Mouse (Mus musculus) adrenal gland, adult 2 months (tissue): Measurements from ENCODE around the gene Prnp. TPM values are rescaled to one million over a fixed set of nuclear protein-coding genes. Genes with fewer than 3 reads are reported as not detected.

ENCODE experiments used
- DNase-seq: peaks from one replicate; pipeline ENCODE4 v3.0.0; 2021
- polyA plus RNA-seq: library from polyadenylated mRNA; depleted of rRNA; stranded (reverse); fragments of >200 nt; gene quantifications from 2 replicates; pipeline ENCODE4 v1.2.3, GENCODE M21; 2012
- total RNA-seq, 2 experiments: library from RNA; stranded (reverse); gene quantifications; 2 replicates each; pipeline ENCODE4 v1.2.3; 2021

Prnp gene
- total and polyA plus RNA-seq, 3 experiments: 46.8 to 172 (median 85.9) TPM

DNA sequence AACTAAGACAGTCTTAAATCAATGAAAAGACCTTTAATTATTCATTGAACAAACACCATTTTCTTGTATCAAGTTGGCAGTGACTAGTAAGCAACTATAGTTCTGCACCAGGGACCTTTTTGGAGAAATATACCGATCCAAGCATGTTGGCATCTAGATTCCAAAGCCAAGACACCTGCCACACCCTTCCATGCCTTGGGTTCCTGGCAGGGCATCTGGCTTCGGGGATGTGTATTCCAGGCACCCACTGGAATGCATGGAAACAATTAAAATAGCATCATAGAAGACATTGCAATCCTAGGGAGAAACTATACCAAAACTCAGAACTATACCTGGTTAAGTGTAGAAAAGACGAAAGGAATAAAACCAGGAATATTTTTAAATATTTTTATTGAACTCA lies 3.5 kb upstream of the Prnp start:
- DNase-seq: no peak

- peak; percentile 77 for DNase-seq
Observed at GRCm38 (mm10) chr2:131906846-131907245, 2.9 kb upstream of the Prnp start.

GRCm38 (mm10) chr2:131907311-131907710 lies 2.4 kb upstream of the Prnp start:
- DNase-seq: no peak

GRCm38 (mm10) chr2:131908351-131908861 lies 1.3 kb upstream of the Prnp start:
- DNase-seq: no peak

DNA sequence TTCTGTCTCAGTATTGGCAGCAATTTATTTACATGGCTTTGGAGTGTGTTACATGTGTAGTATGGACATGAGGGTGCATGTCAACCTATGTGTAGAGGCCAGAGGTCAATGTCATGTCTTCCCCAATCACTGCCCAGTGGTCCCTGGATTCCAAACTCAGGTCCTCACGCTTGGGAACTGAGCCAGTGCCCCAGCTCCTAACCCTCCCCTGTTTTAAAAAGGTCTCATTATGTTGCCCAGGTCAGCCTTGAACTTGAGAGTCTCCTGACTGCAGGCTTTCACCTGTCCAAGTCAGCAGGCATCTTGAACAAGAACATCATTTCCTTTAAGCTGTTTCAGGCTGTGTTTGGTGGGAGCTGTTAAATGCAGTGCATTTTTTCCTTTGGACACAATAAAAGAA lies 822 bp upstream of the Prnp start:
- no peak for DNase-seq

- no peak for DNase-seq
Observed at GRCm38 (mm10) chr2:131910847-131911246, 1.1 kb downstream of the Prnp start.

DNA sequence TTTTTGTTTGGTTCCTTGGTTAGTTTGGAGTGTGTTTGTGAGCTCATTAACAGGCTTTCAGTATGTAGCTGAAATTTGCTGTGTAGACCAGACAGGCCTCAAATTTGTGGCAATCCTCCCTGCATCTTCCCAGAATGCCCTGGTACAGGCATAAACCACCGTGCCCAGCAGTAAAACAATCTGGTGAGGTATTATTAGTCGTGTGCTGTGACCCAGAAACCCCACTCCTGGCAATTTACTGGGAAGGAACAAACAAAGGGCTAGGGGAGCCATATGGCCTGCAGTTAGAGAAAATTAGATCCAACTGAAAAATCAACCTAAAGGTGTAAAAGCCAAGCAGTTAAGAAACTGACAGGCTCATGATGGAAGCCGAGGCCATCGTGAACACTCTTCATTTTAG lies 1.6 kb downstream of the Prnp start:
- no peak for DNase-seq

GRCm38 (mm10) chr2:131912526-131913258 lies 3.0 kb downstream of the Prnp start:
- no peak for DNase-seq

DNA sequence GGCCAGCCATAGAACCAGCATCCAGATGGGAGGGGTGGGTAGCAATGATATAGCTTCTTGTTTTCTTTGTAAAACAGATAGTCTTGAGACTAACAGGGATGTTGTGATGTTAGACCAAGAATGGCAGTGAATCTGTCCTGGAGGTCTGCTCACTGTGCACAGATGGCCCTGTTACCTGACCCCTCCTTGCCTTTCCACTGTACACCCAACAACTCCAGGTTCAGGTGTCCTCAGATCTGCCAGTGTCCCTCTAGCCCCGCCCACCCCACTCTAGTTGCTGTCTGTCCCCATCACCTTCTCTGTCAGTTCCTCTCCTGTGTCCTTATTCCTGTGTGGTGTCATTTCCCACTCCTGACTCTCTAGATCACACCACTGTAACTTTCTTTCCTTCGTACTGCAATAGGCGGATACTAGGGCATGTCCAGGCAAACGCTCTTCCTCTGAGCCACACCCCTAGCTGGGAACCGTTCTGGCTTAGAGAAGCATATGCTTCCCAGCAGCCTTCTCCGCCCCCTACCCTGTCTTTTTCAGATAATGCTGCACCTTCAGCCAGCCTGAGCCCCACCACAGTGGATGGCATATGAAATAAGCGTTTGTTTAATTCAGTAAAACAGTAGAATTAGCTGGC lies 22.7 kb downstream of the Prnp start:
- no peak for DNase-seq

DNA sequence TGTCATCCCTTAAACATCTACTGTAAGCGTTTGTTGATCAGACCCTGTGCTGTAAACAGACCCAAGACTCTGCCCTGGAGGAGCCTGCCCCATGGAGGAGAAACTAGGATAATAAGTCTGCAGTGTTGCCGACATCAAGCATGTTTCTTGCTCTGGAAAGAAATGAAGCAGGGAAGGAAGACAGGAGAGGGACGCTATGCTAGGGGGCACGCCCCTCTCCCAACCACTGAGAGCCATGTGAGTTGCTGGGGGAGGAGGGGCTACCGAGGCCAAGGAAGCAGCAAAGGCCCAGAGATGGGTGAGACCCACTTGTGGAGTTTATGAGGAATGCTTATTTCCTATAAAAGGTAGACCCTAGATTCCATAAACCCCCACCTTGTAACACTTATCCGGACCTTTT lies 23.3 kb downstream of the Prnp start:
- no peak for DNase-seq

- no peak for DNase-seq
Observed at GRCm38 (mm10) chr2:131933598-131933997, 23.9 kb downstream of the Prnp start.

- no peak for DNase-seq
Observed at GRCm38 (mm10) chr2:131934243-131934642, 24.5 kb downstream of the Prnp start.

DNA sequence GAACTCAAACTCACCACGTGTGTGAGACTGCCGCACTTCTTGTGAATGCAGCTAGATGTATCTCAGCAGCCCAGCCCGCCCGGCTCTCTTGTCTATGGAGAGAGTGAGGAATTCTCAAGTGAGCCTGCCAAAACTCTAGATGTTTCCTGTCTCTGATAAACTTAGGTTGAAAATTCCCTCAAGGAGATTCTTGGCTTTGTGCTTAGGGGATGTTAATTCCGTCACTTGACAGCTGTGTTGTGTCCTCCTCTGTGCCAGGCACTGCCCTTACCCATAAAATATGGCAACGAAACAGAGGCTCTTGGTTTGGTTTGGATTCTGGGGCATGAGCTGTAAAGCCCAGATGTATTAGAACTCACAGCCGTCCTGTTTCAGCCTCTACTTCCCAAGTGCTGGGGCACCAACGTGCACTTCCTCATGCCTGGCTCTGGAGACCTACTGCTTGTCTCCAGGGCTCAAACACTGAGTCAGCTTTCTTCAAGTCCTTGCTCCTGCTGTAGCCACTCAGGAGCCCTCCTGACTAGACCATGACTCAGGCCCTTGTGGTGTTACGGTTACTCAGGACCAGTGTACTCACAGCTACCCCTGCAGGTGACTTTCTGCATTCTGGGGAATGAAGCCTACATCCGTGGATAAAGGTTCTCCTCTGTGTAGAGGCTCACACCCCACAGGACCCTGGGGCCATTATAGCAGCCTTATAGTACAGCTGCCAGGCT lies 25.8 kb downstream of the Prnp start:
- DNase-seq: peak; percentile 74

GRCm38 (mm10) chr2:131936410-131936809 lies 26.7 kb downstream of the Prnp start:
- no peak for DNase-seq

DNA sequence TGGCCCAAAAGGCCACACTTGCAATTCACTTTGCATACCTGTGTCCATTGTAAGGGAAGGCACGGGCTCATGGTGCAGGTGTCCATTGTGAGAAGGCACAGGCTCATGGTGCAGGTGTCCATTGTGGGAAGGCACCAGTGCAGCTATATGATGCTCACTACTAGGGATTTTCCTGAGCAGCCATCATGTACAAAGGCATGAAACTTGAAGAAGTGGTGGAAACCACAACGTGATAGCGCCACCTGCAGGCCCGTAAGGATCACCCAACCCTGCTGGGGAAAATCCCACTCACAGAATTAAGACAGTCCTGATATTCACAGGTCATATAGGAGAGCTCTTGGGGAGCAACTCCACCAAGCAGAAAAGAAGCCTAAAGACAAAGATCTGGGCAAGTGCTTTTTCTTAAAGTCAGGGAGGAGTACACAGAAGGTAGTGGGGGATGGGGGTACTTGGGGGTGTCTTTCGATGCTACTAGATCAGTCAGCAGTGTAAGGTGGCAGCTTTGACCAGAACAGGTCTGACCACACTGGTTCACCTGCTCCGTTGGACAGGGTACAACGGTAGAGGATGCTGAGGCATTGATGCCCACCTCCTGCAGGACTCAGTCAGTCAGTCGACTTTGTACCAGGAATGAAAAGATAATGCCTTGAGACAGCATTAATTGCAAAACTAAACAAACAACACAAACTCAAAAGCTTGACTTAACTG lies 29.8 kb downstream of the Prnp start:
- DNase-seq: peak; percentile 31

- DNase-seq: no peak
Observed at GRCm38 (mm10) chr2:131940506-131940905, 30.8 kb downstream of the Prnp start.

DNA sequence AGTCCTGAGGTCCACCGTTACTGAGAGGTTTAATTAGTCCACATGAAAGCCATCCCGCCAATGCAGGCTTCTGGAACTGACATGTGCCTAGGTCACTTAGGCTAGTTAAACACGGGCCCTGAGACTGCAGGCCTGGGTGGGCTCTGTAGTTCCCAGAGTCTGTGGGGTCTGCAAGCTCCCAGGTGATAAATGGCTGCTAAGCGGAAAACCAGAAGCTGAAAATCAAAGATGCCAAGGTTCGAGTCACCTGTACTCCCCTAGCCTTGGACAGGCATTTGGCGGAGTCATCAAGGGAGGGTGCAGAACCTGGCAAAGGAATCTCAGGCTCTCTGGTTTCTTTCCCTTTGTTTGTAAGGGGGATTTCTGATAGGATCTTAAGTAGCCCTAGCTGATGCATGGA lies 31.8 kb downstream of the Prnp start:
- DNase-seq: no peak

- no peak for DNase-seq
Observed at GRCm38 (mm10) chr2:131944370-131944769, 34.6 kb downstream of the Prnp start.

- DNase-seq: no peak
Observed at GRCm38 (mm10) chr2:131945225-131945624, 35.5 kb downstream of the Prnp start.

- DNase-seq: no peak
Observed at GRCm38 (mm10) chr2:131945765-131946164, 36.0 kb downstream of the Prnp start.

GRCm38 (mm10) chr2:131946351-131946750 lies 36.6 kb downstream of the Prnp start:
- no peak for DNase-seq

GRCm38 (mm10) chr2:131948156-131948555 lies 38.4 kb downstream of the Prnp start:
- no peak for DNase-seq
